Mouse (Mus musculus) B cell, adult 2 months (primary cell): ENCODE results near the gene Fam184b.
"Not testable (repeated sequence)": the region's sequence is repeated elsewhere in the genome, so short reads cannot be mapped to it uniquely, and the experiment has no call there.

Source experiments
- DNase-seq, 2 experiments: peaks; one replicate each; pipeline ENCODE4 v3.0.0; 2022

The Fam184b gene

DNA sequence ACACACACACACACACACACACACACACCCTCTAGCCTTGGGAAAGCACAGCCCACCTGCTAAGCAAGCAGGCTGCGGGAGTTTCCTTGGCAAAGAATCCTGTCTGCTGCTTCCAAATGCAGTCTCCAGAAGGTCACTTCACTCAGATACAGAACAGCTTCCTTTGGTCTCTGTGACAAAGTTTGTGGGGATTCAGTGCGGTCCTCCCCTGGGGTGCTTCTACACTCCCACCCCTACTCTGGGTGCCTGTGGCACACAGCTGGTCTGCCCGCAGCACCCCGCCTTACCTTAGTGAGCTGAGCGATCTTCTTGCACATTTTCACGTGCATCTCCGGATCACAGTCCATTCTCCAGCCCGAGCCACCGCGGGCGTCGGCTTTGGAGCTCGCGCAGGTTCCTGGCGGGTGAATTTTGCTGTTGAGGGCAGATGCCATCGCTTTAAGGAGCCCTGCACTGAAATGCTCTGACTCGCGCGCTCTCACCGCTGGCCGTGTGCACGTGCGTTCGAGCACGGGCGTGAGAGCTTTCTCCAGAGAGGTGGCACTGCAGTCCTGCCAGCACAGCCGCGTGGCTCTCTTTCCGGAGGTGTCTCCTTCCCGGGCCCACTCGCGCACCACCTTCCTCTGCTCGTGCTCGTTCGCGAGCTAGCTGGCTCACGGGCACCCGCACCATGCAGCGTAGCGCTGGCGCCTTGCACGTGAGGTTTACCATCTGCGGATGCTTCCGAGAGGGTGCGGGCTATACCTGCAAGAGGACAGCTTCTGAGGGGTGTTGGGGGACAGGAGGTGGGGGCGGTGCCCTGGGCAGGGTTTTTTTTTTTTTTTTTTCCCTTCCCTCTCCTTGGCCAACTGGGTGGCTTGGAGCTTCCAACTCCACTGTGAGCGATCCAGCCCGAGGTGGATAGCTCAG is at the start of gene Fam184b:
TSS of gene Fam184b (minus strand) at position 809 of the 909 bp plus-strand sequence.
- peak; percentile 13 to 15 for DNase-seq

DNA sequence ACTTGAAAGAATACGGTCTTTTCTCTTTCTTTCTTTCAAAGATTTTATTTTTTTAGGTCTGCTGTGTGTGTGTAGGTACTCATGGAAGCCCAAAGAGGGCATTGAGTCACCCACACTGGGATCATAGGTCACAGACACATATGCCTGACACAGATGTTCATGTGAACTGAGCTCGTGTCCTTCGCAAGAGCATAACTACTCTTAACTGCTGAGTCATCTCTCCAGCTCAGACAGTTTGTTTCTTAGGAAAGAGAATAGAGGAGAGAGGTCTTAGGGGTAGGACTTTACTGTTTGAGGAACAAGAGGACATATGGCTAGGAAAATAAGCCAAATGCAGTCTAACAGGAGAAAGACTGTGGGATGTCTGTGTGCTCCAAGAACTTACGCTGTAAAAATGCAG is 49.7 kb upstream of the Fam184b start:
- no peak for DNase-seq

DNA sequence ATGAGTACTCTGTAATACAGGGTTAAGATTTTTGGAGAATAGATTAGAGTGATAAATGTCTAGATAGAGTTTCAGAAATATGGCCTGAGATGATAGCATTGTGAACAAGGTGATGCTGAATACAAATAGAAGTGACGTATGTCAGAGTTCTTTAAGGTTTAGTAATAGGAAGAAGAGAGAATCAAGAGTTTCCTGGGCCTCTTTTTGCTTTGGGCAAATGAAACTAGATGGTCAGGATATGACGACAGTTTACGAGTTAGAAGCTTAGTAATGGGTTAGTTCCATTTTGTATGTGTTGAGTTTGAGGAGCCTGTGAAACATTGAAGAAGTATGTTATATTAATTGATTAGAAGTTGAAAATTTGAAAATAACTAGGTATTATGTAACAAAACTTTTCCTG is 46.8 kb upstream of the Fam184b start:
- DNase-seq = no peak

GRCm38 (mm10) chr5:45685243-45685642 is 45.8 kb upstream of the Fam184b start:
- no peak for DNase-seq

DNA sequence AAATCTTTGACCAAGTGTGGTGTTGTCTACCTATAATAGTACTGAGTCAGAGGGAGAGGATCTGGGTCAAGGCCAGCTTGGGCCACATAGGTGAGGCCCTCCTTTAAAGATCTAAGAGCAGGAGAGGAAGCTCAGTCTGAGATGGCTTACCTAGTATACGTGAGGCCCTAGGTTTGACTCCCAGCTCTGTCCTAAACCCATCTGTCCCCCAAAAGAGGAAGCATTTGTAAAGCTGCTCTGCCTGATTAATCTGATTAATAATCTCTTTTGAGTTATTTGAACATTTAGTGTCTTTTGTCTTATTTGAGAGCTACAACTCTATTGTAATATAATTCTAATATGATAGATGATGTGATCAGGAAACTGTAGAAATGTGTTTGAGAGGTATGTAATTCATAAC is 44.0 kb upstream of the Fam184b start:
- no peak for DNase-seq

DNA sequence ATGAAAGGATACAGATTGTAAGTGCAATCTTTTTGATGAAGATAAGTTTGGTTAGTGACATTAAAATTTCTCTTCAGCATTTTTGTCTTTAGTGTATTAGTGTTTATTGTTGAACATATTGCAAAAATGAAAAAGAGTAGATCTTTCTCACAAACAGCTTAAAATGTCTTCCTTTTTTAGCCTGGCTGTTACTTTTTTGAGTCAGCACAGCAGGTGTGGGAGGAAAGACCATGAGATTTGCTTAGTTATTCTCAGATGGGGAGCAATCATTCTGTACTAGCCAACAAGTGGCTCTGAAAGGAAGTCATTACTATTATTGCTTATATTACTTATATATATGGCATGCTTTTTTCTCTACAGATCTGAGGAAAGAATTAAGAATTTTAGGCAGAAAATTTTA is 40.5 kb upstream of the Fam184b start:
- no peak for DNase-seq

- no peak for DNase-seq
Observed at GRCm38 (mm10) chr5:45677639-45678038, 38.2 kb upstream of the Fam184b start.

DNA sequence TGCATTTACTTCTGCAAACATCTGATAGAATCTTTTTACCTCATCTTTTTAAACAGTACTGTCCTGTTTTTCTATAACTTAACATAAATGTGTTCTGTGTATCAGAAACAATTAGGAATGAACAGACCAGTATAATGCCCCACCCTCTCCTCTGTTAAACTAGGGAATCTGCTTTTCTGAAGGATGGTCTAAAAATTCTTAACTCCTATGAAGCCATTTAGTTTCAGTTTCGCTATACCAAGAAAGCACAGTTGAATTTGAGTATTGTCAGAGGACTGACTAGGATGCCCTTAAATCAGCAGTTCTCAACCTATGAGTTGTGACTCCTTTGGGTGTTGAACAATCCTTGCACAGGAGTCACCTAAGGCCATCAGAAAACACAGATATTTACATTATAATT is 35.6 kb upstream of the Fam184b start:
- peak in 1 of 2 experiments; percentile 5 for DNase-seq

DNA sequence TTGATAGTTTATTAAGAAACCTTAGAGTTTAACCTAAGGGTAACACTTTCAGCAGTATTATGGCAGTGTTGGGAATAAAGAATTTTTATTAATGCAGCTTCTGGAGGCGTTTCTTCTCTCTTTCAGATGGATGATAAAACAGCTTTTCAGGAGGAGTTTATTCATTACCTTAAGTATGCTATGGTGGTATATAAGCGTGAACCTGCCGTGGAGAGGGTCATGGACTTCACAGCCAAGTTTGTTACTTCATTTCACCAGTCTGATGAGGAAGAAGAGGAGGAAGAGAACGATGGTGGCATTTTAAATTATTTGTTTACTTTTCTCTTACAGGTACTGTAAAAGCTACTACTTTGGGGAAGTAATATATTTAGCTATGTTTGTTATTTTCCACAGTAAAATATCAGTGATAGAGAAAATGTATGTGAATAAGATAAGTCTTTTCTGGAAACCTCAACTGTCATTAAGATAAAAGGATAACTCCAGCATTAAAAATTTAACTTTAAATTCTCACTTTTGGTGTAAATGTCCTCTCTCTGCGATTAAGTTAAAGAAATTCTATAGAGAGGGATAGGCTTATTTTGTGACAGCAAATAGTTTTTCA is 31.6 kb upstream of the Fam184b start:
- no peak for DNase-seq

DNA sequence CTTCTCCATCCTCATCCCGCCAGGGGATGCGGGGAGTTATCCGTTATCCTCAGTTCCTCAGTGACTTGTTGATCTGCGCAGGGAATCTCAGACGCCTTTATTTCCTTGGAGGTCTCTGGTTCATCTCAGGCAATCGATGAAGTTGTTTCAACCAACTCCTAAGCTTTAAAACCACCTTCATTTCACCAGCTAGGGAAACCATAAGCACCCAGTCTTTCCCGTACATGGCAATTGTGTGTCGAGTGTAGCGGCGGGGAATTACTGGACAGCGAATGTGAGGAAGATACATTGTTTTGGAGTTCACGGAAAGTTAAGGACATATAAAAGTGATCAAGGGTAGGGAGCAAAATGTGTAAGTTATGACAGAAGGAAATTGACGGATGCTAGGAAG is 30.9 kb upstream of the Fam184b start:
- no peak for DNase-seq

DNA sequence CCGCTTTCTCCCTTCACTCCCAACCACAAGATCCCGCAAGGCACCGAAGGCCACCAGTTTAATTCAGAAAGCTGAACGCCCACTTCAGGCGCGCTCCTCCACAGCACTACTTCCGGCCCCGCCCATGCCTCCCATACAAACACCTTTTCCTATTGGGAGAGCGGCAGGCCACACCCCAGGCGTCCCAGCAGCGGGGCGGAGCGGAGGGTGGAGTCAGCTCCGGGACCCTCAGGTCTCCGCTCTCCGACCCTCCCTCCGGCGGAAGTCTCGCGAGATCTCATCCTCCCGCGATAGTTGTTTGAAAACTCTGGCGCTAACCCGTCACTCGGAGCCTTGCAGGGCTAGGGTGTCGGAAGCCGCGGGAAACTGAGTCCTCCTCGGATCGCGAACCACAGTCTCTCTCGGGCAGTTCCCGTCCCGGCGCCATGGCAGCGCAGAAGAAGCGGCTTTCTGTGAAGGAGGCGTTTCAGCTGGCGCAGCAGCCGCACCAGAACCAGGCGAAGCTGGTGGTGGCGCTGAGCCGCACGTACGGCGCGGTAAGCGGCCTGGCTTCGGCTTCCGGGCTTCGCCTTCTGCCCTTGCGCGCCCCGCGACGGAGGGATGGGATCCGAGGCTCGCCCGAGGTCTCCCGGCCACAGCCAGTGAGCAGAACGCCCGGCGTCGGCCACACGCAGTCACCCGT is 30.3 kb upstream of the Fam184b start, which contains the start of gene Ncapg:
TSS of gene Ncapg (plus strand) at position 322 of the 682 bp plus-strand sequence.
- DNase-seq = peak; percentile 98

- no peak for DNase-seq
Observed at GRCm38 (mm10) chr5:45669234-45669597, 29.8 kb upstream of the Fam184b start.

DNA sequence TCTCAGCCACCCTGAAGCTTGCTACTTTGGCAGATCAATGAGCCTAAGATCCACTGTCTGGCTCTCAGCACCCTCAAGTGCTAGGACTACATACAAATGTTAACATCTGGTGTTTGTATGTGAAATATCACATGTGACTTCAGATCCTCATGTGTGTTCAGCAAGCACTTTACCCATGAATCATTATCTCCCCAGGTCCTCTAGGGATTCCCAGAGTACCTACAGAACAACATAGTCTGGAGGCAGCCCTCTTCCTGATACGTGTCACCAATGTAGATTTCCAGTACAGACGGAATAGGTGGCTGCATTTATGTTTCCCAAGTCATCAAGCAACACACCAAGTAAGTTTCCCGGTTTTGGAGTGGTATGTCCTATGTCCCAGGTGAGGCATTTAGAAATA is 29.4 kb upstream of the Fam184b start:
- peak in 1 of 2 experiments; percentile 24 for DNase-seq

GRCm38 (mm10) chr5:45668324-45668723 is 28.9 kb upstream of the Fam184b start:
- DNase-seq = no peak

DNA sequence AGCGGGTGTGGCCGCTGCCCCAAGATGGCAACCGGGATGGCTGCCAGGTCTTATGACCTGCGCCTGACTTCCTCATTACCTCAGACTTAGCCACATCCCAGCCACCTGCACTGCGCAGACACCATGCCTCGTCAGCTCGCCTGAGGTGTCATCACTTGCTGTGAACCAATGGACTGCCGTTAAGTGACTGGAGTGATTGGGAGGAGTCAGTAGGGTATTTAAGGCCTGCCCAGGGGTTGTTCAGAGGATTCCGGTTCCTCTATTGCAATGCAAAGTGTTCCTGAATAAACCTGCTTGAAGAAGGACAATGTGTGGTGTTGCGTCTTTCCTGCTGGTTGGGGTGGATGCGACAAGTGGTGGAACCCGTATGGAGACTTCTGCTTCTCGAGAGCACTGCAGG is 19.0 kb upstream of the Fam184b start:
- DNase-seq = not testable (repeated sequence)

- DNase-seq = no peak
Observed at GRCm38 (mm10) chr5:45651026-45651703, 11.8 kb upstream of the Fam184b start.

DNA sequence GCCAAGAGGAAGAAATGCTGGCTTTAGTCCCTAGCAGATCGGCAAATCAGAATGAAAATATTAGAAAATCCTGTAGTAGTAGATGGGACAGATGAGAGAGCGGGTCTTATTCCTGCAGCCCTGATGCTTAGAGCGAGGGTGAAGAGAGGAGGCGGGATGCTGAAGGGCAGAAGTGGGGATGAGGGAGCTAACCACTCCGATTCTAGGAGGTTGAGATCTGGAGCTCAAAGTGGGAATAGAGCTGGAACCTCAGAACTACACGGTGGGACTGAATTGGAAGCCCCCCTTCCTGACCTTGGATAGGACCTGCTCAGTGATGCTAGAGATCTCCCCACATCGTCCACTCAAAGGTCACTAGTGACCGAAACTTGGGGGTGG is 290 bp upstream of the Fam184b start:
- DNase-seq = no peak

GRCm38 (mm10) chr5:45638378-45638777 is 1.0 kb downstream of the Fam184b start:
- no peak for DNase-seq

DNA sequence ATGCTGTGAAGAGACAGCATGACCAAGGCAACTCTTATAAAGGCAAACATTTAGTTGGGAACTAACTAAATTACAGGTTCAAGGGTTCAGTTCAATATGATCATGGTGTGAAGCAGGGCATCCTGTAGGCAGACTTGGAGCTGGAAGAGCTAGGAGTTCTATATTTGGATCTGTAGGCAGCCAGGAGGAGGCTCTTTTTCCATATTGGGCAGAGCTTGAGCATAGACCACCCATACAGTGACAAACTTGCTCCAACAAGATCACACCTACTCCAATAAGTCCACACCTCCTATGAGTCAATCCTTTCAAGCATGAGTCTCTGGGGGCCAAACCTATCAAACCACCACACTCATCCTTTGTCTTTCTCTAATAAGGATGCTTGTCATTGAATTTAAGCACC is 9.9 kb downstream of the Fam184b start:
- no peak for DNase-seq

GRCm38 (mm10) chr5:45627771-45628170 is 11.6 kb downstream of the Fam184b start:
- no peak for DNase-seq

DNA sequence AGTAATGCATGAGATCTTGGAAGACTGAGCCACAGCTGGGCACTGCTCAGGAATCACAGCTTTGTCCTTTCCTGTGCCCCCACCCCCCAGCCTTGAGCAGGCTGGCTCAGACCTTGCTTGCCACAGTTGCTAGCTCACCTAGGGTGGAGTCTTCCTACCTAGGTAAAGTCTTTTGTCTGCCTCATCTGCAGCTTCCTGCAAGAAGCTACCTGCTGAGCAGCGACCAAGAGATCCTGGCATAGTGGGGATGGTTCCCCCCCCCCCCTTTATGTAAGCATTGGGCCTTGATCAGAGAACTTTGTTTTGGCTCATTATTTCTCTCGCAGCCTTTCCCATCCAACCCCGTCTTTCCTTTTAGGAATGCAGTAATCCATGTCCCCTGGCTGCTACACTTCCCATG is 17.9 kb downstream of the Fam184b start:
- DNase-seq = no peak

DNA sequence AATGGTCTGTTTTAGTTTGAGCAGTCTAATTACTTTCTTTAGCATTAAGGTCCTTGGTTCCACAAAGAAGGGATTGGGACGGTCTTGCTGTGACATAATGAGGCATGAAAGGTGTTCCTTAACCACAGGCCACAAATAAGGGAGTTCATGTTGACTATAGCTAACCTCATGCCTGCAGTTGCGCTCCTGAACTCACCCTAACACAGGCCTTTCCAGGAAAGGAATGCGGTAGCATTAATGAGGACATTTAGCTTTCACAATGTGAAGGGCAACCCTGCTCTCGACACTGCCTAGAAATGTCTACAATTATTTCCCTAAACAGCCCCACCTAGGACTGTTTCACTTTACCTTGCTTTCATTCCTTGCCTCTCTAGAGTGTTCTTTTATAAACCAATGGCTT is 40.4 kb downstream of the Fam184b start:
- no peak for DNase-seq

DNA sequence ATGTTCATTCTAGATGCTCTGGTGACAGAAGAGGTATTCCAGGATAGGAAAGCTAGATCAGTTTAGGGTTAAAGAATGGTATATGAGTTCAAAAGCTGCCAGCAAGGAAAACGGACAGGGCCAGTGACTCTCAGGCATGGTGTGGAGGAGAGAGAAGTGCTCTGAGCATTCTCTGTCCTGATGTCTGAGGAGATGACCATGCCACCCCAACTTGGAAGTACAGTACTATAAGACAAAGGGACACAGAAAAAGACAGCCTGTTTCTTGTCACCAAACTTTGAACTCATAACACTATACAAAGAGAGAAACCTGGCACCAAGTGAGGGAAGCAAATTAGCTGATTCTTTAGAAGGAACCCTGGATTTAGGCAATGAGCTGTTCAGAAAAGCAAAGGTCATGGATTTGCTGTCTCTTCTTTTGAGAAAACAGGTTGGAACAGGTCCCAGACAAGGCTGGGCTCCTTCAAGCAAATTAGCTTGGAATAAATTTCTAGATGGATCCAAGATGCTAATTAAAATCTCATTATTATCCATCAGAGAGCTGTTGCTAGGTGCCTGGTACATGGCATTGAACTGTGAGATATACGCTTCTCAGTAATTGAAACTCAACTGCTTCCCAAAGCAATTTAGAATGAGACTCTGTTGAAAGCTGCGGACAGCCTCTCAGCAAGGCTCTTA is 43.9 kb downstream of the Fam184b start:
- DNase-seq = no peak
